Mouse (Mus musculus): ENCODE data around the gene Vmn2r92. TPM values are rescaled to one million over a fixed set of nuclear protein-coding genes. Genes with fewer than 3 reads are reported as not detected.
"Not testable (repeated sequence)": the region's sequence is repeated elsewhere in the genome, so short reads cannot be mapped to it uniquely, and the experiment has no call there.

The Vmn2r92 gene
- not detected in 2 replicates for total RNA-seq (2014; fragmentation: Nextera tagmentation)
- total RNA-seq (2017) = 0.11 and 0.12 TPM in 2 replicates
- not detected in 2 replicates for polyA plus RNA-seq (2012)

GRCm38 (mm10) chr17:18151587-18151986 lies at the start of gene Vmn2r92:
Gene Vmn2r92, plus strand, starts transcription at chr17:18151887.
- not testable (repeated sequence) for H3K4me3 ChIP-seq (ENCODE audit: low read depth, low read length); ATAC-seq (ENCODE audit: extremely low read depth, insufficient number of reproducible peaks, low FRiP score, poor library complexity, severe bottlenecking); DNase-seq (ENCODE audit: low spot score); H3K9me3 ChIP-seq (replicated peaks); H3K4me1 ChIP-seq (ENCODE audit: insufficient read depth, low read depth, low read length); H3K27me3 ChIP-seq (ENCODE audit: insufficient read depth, low read length); H3K36me3 ChIP-seq (replicated peaks)

GRCm38 (mm10) chr17:18102265-18102664 lies 49.4 kb upstream of the Vmn2r92 start:
- H3K9me3 ChIP-seq (replicated peaks); H3K27me3 ChIP-seq (ENCODE audit: insufficient read depth, low read length); ATAC-seq (ENCODE audit: extremely low read depth, insufficient number of reproducible peaks, low FRiP score, poor library complexity, severe bottlenecking); H3K36me3 ChIP-seq (replicated peaks); DNase-seq (ENCODE audit: low spot score); H3K4me3 ChIP-seq (ENCODE audit: low read depth, low read length); H3K4me1 ChIP-seq (ENCODE audit: insufficient read depth, low read depth, low read length): not testable (repeated sequence)

GRCm38 (mm10) chr17:18161194-18161593 lies 9.5 kb downstream of the Vmn2r92 start:
- H3K9me3 ChIP-seq (replicated peaks); ATAC-seq (ENCODE audit: extremely low read depth, insufficient number of reproducible peaks, low FRiP score, poor library complexity, severe bottlenecking); DNase-seq (ENCODE audit: low spot score); H3K4me1 ChIP-seq (ENCODE audit: insufficient read depth, low read depth, low read length); H3K27me3 ChIP-seq (ENCODE audit: insufficient read depth, low read length); H3K4me3 ChIP-seq (ENCODE audit: low read depth, low read length); H3K36me3 ChIP-seq (replicated peaks): not testable (repeated sequence)

- H3K36me3 ChIP-seq (replicated peaks) = no peaks in the 10 kb centered on the region
- TF ChIP-seq GATA1 (IDR thresholded peaks at IDR 0.05; ENCODE audit: borderline replicate concordance, low read length) (no peak), POLR2AphosphoS5 (IDR thresholded peaks at IDR 0.05; ENCODE audit: insufficient replicate concordance, low read depth, low read length) (no peak), GATA2 (IDR thresholded peaks at IDR 0.05; ENCODE audit: borderline replicate concordance, low read depth, low read length) (no peak), TAL1 (conservative IDR thresholded peaks at IDR 0.05; ENCODE audit: low read depth, low read length) (no peak)
- no peaks in the 10 kb centered on the region for H3K27me3 ChIP-seq (ENCODE audit: insufficient read depth, low read length)
- no peaks in the 10 kb centered on the region for H3K9me3 ChIP-seq (replicated peaks)
- no peak overlapping the region for H3K4me3 ChIP-seq (ENCODE audit: low read depth, low read length)
- no peaks in the 10 kb centered on the region for H3K4me1 ChIP-seq (ENCODE audit: insufficient read depth, low read depth, low read length)
- ATAC-seq (ENCODE audit: extremely low read depth, insufficient number of reproducible peaks, low FRiP score, poor library complexity, severe bottlenecking) (no peak), DNase-seq (ENCODE audit: low spot score) (no peak)
Measured at GRCm38 (mm10) chr17:18189732-18190131, 38.0 kb downstream of the Vmn2r92 start.

GRCm38 (mm10) chr17:18221300-18221699 lies 69.6 kb downstream of the Vmn2r92 start:
- Histone ChIP-seq H3K9me3 (replicated peaks) (peaks cover 13% of the 10 kb centered on the region), H3K4me1 (ENCODE audit: insufficient read depth, low read depth, low read length) (no peaks in the 10 kb centered on the region), H3K36me3 (replicated peaks) (no peaks in the 10 kb centered on the region), H3K4me3 (ENCODE audit: low read depth, low read length) (no peak overlapping the region), H3K27me3 (ENCODE audit: insufficient read depth, low read length) (no peaks in the 10 kb centered on the region)
- no peak for ATAC-seq (ENCODE audit: extremely low read depth, insufficient number of reproducible peaks, low FRiP score, poor library complexity, severe bottlenecking)
- TF ChIP-seq GATA1 (IDR thresholded peaks at IDR 0.05; ENCODE audit: borderline replicate concordance, low read length) = no peak
- no peak for TF ChIP-seq CTCF (IDR thresholded peaks at IDR 0.05; ENCODE audit: low read depth, low read length)
- TF ChIP-seq GATA2 (IDR thresholded peaks at IDR 0.05; ENCODE audit: borderline replicate concordance, low read depth, low read length) = no peak
- TF ChIP-seq POLR2AphosphoS5 (IDR thresholded peaks at IDR 0.05; ENCODE audit: insufficient replicate concordance, low read depth, low read length) = no peak
- no peak for TF ChIP-seq TAL1 (conservative IDR thresholded peaks at IDR 0.05; ENCODE audit: low read depth, low read length)
- DNase-seq (ENCODE audit: low spot score) = no peak

- Histone ChIP-seq H3K9me3 (replicated peaks) (no peaks in the 10 kb centered on the region; the same call in 1 of the 2 replicates), H3K27me3 (ENCODE audit: insufficient read depth, low read length) (no peaks in the 10 kb centered on the region), H3K4me3 (ENCODE audit: low read depth, low read length) (no peak overlapping the region), H3K4me1 (ENCODE audit: insufficient read depth, low read depth, low read length) (no peaks in the 10 kb centered on the region), H3K36me3 (replicated peaks) (no peaks in the 10 kb centered on the region)
- DNase-seq (ENCODE audit: low spot score) (no peak), ATAC-seq (ENCODE audit: extremely low read depth, insufficient number of reproducible peaks, low FRiP score, poor library complexity, severe bottlenecking) (no peak)
- TF ChIP-seq GATA1 (IDR thresholded peaks at IDR 0.05; ENCODE audit: borderline replicate concordance, low read length) (no peak), CTCF (IDR thresholded peaks at IDR 0.05; ENCODE audit: low read depth, low read length) (no peak), TAL1 (conservative IDR thresholded peaks at IDR 0.05; ENCODE audit: low read depth, low read length) (no peak), POLR2AphosphoS5 (IDR thresholded peaks at IDR 0.05; ENCODE audit: insufficient replicate concordance, low read depth, low read length) (no peak), GATA2 (IDR thresholded peaks at IDR 0.05; ENCODE audit: borderline replicate concordance, low read depth, low read length) (no peak)
Measured at GRCm38 (mm10) chr17:18231996-18232395, 80.3 kb downstream of the Vmn2r92 start.

GRCm38 (mm10) chr17:18236931-18237330 lies 85.2 kb downstream of the Vmn2r92 start:
- TF ChIP-seq GATA1 (IDR thresholded peaks at IDR 0.05; ENCODE audit: borderline replicate concordance, low read length) (no peak), POLR2AphosphoS5 (IDR thresholded peaks at IDR 0.05; ENCODE audit: insufficient replicate concordance, low read depth, low read length) (no peak), TAL1 (conservative IDR thresholded peaks at IDR 0.05; ENCODE audit: low read depth, low read length) (no peak), CTCF (IDR thresholded peaks at IDR 0.05; ENCODE audit: low read depth, low read length) (no peak), GATA2 (IDR thresholded peaks at IDR 0.05; ENCODE audit: borderline replicate concordance, low read depth, low read length) (no peak)
- no peaks in the 10 kb centered on the region; the same call in 1 of the 2 replicates for H3K9me3 ChIP-seq (replicated peaks)
- no peak overlapping the region for H3K4me3 ChIP-seq (ENCODE audit: low read depth, low read length)
- H3K27me3 ChIP-seq (ENCODE audit: insufficient read depth, low read length) = no peaks in the 10 kb centered on the region
- ATAC-seq (ENCODE audit: extremely low read depth, insufficient number of reproducible peaks, low FRiP score, poor library complexity, severe bottlenecking) (no peak), DNase-seq (ENCODE audit: low spot score) (no peak)
- H3K36me3 ChIP-seq (replicated peaks) = no peaks in the 10 kb centered on the region
- no peaks in the 10 kb centered on the region for H3K4me1 ChIP-seq (ENCODE audit: insufficient read depth, low read depth, low read length)

Other genes with a start within 250 kb of the Vmn2r92 start
- gene Fpr-rs4, start 130.2 kb upstream of the Vmn2r92 start, total RNA-seq (2014; fragmentation: Nextera tagmentation) = not detected in 2 replicates
- gene Fpr-rs4, start 130.2 kb upstream of the Vmn2r92 start, total RNA-seq (2017) = 0.16 TPM in 1 of 2 replicates, not detected in the other
- not detected in 2 replicates for gene Fpr-rs4, start 130.2 kb upstream of the Vmn2r92 start, polyA plus RNA-seq (2012)
- gene Vmn2r124, start 102.5 kb upstream of the Vmn2r92 start, total RNA-seq (2014; fragmentation: Nextera tagmentation) = not detected in 2 replicates
- gene Vmn2r124, start 102.5 kb upstream of the Vmn2r92 start, total RNA-seq (2017) = 0.06 and 0.16 TPM in 2 replicates
- gene Vmn2r124, start 102.5 kb upstream of the Vmn2r92 start, polyA plus RNA-seq (2012) = not detected in 2 replicates
- not detected in 2 replicates for gene Vmn2r91, start 66.9 kb upstream of the Vmn2r92 start, total RNA-seq (2014; fragmentation: Nextera tagmentation)
- gene Vmn2r91, start 66.9 kb upstream of the Vmn2r92 start, total RNA-seq (2017) = not detected in 2 replicates
- gene Vmn2r91, start 66.9 kb upstream of the Vmn2r92 start, polyA plus RNA-seq (2012) = not detected in 2 replicates
- not detected in 2 replicates for gene Vmn2r94, start 125.9 kb downstream of the Vmn2r92 start, total RNA-seq (2014; fragmentation: Nextera tagmentation)
- gene Vmn2r94, start 125.9 kb downstream of the Vmn2r92 start, total RNA-seq (2017) = 0.12 and 0.22 TPM in 2 replicates
- gene Vmn2r94, start 125.9 kb downstream of the Vmn2r92 start, polyA plus RNA-seq (2012) = not detected in 2 replicates
- not detected in 2 replicates for gene Vmn2r93, start 146.2 kb downstream of the Vmn2r92 start, total RNA-seq (2014; fragmentation: Nextera tagmentation)
- gene Vmn2r93, start 146.2 kb downstream of the Vmn2r92 start, total RNA-seq (2017) = 0.06 and 0.16 TPM in 2 replicates
- not detected in 2 replicates for gene Vmn2r93, start 146.2 kb downstream of the Vmn2r92 start, polyA plus RNA-seq (2012)

Measured in G1E (cell line).